Mouse (Mus musculus) splenic B cell, adult 2 months (primary cell): Measurements from ENCODE around the gene Rspo1.
"Not testable (repeated sequence)": the region's sequence is repeated elsewhere in the genome, so short reads cannot be mapped to it uniquely, and the experiment has no call there.

Experiments
- DNase-seq: peaks from one replicate; pipeline ENCODE4 v3.0.0-alpha.2; 2011; ENCODE audit warnings: low read depth, low spot score
- H3K27me3 ChIP-seq: 2 replicates; pipeline ENCODE4 v1.6.1; 2012; ENCODE audit warnings: mild to moderate bottlenecking, low read length, moderate library complexity, mixed read lengths; ENCODE audit not compliant: control insufficient read depth, poor library complexity, insufficient read depth, severe bottlenecking
- H3K36me3 ChIP-seq: 2 replicates; pipeline ENCODE4 v1.6.1; 2012; ENCODE audit warnings: mild to moderate bottlenecking, low read length, moderate library complexity, mixed read lengths; ENCODE audit not compliant: control insufficient read depth, poor library complexity, insufficient read depth, severe bottlenecking

Gene Rspo1

GRCm38 (mm10) chr4:124985671-124986602 lies at the start of gene Rspo1:
Rspo1 (plus strand) TSS chr4:124986430.
- Histone ChIP-seq H3K36me3 (no peaks in the 10 kb centered on the region), H3K27me3 (no peaks in the 10 kb centered on the region)
- no peak for DNase-seq

- peak; percentile 97 for DNase-seq
- H3K36me3 ChIP-seq, result 0 out of 2 replicates have a peak, but pooled peaks cover 3% of the 10 kb centered on the region
Measured at GRCm38 (mm10) chr4:124936613-124937471, 49.4 kb upstream of the Rspo1 start, which contains the start of gene 9930104L06Rik. 9930104L06Rik (plus strand) TSS chr4:124937048.

GRCm38 (mm10) chr4:124939211-124939610 lies 47.0 kb upstream of the Rspo1 start, which contains the start of gene Cdca8:
Cdca8 (minus strand) TSS chr4:124939311.
- H3K27me3 ChIP-seq, DNase-seq, H3K36me3 ChIP-seq: not testable (repeated sequence)

More at GRCm38 (mm10) chr4:124936613-124937471, 49.4 kb upstream of the Rspo1 start, which contains the start of gene 9930104L06Rik:
- no peaks in the 10 kb centered on the region for H3K27me3 ChIP-seq

- Histone ChIP-seq H3K36me3 (0 out of 2 replicates have a peak, but pooled peaks cover 3% of the 10 kb centered on the region), H3K27me3 (no peaks in the 10 kb centered on the region)
- peak; percentile 88 for DNase-seq
Measured at GRCm38 (mm10) chr4:124943022-124943421, 43.2 kb upstream of the Rspo1 start.

GRCm38 (mm10) chr4:124943781-124944180 lies 42.4 kb upstream of the Rspo1 start:
- no peak for DNase-seq
- peaks cover 3% of the 10 kb centered on the region; the same call in 1 of the 2 replicates for H3K36me3 ChIP-seq
- H3K27me3 ChIP-seq, result no peaks in the 10 kb centered on the region

- no peaks in the 10 kb centered on the region; the same call in 1 of the 2 replicates for H3K36me3 ChIP-seq
- no peak for DNase-seq
- H3K27me3 ChIP-seq, result no peaks in the 10 kb centered on the region
Measured at GRCm38 (mm10) chr4:124944961-124945360, 41.3 kb upstream of the Rspo1 start.

DNA sequence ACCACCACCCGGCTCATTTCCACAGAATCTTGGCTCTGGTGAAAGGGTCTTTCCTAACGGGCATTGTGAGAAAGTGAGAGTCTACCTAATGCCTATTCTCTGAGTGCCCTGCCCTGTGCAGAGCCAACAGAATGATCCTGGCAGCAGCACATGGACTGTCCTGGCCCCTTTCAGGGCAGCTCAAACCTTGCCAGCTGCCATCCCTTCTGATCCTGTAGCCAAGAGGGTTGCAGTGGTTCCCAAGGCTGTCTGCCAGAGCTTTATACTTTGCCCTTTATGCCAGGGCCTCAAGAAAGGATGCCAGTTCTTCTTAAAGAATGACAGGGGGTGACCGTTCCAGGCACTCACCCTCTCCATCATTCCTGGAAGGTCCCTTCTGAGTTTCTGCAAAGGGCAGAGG lies 36.7 kb upstream of the Rspo1 start:
- H3K36me3 ChIP-seq, result no peaks in the 10 kb centered on the region; the same call in 1 of the 2 replicates

GRCm38 (mm10) chr4:124950181-124951035 lies 35.8 kb upstream of the Rspo1 start:
- Histone ChIP-seq H3K36me3 (no peaks in the 10 kb centered on the region; the same call in 1 of the 2 replicates), H3K27me3 (no peaks in the 10 kb centered on the region)
- no peak for DNase-seq

More for the DNA sequence above, 36.7 kb upstream of the Rspo1 start:
- no peak for DNase-seq
- H3K27me3 ChIP-seq, result no peaks in the 10 kb centered on the region

DNA sequence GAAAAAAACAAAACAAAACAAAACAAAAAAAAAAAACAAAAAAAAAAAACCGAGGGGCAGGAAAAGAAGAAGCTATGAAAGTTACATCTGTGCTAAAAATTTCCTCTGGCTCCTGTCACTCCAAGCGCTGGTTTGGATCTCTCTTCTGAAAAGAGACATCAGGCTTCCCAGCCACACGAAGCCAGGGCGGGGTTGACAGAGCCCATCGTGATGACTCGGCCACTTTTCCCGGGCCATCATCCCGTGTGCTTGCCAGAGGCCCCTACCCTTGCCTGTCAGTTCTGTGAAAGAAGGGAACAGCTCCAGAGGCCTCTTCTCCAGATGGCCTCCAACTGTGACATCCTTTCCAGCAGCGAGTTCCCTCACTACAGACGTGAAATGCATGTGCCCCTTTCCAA lies 35.2 kb upstream of the Rspo1 start:
- no peaks in the 10 kb centered on the region for H3K27me3 ChIP-seq
- no peak for DNase-seq
- no peaks in the 10 kb centered on the region; the same call in 1 of the 2 replicates for H3K36me3 ChIP-seq

- no peaks in the 10 kb centered on the region for H3K36me3 ChIP-seq
- no peak for DNase-seq
- H3K27me3 ChIP-seq, result no peaks in the 10 kb centered on the region
Measured at GRCm38 (mm10) chr4:124953546-124953945, 32.7 kb upstream of the Rspo1 start.

DNA sequence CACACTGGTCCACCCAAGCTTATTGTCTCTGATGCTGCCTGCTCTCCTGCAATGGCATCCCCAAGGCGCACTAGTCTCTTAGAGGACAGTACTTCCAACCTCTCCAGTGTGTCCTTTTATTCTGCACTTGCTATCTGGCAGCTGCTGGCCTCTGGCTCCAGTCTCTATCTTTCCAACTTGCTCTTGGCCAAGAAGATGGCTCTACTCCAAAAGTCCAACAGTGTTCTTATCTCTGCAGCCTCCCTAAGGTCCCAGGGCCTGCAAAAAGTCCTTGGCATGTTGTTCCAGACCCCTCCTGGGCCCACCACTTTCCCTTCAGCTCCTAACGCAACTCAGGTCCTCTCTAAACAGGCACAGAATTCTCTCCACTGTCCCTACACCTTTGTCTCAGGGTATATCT lies 28.9 kb upstream of the Rspo1 start:
- H3K27me3 ChIP-seq, result no peaks in the 10 kb centered on the region
- H3K36me3 ChIP-seq, result no peaks in the 10 kb centered on the region
- no peak for DNase-seq

DNA sequence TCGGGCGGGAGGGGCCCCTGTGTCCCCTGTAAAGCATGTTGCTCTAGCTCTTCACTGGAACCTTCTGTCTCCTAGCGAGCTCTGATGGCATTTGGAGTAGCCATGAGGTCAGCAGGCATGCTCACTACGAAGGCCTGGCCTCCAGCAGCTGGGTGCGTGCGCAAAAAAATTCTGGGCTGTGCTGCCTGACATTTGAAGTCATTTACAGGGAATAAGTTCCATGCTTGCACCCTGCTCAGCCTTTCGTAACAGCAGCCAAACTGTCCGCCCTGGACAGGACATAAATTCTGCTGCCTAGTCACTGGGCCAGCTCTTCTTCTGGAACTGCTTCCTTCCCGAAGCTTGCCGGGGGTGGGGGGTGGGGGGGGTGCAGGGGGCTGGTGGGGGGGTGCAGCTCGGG lies 27.2 kb upstream of the Rspo1 start:
- no peak for DNase-seq
- Histone ChIP-seq H3K27me3 (no peaks in the 10 kb centered on the region), H3K36me3 (no peaks in the 10 kb centered on the region)

GRCm38 (mm10) chr4:124960940-124961339 lies 25.3 kb upstream of the Rspo1 start:
- H3K27me3 ChIP-seq, result no peaks in the 10 kb centered on the region
- no peak for DNase-seq
- H3K36me3 ChIP-seq, result no peaks in the 10 kb centered on the region

DNA sequence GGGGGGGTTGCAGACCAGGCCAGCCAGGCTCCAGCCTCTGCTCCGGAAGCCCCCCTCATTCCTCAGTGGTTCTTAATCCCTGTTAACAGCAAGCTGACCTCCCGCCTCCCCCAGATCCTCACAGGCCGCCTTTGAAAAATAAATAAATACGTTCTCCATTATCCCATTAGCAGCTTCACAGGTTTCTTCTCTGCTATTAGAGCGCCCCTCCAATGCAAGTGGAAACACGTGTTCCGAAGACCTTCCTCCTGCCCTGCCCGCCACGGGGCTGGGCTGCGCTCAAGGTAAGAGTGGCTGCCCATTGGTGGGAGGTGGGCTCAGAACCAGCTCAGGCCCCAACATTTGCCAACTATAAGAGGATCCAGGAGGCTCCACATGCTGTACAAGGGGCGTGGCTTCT lies 23.7 kb upstream of the Rspo1 start:
- H3K36me3 ChIP-seq, result no peaks in the 10 kb centered on the region
- DNase-seq, result no peak
- no peaks in the 10 kb centered on the region for H3K27me3 ChIP-seq
